Mouse (Mus musculus): ENCODE measurements around the gene Taf5. TPM values are rescaled to one million over a fixed set of nuclear protein-coding genes. Genes with fewer than 3 reads are reported as not detected.

The Taf5 gene
- 2.2 and 3.1 TPM in 2 replicates for polyA plus RNA-seq (2015; fragmentation: Nextera tagmentation; extraction: Ambion mirVana)

GRCm38 (mm10) chr19:47067096-47067882 is at the start of gene Taf5:
Gene Taf5, plus strand, starts transcription at chr19:47067746.
- peak; percentile 85 for ATAC-seq (ENCODE audit: insufficient read depth, low FRiP score)
- H3K9me3 ChIP-seq (replicated peaks; ENCODE audit: control insufficient read depth, low read length), result no peaks in the 10 kb centered on the region
- WGBS, result 10% methylated on average over 48 of the region's 49 CpGs

GRCm38 (mm10) chr19:47017831-47018230 is 49.7 kb upstream of the Taf5 start:
- Histone ChIP-seq H3K36me3 (ENCODE audit: control insufficient read depth, insufficient read depth, low read length) (no peaks in the 10 kb centered on the region), H3K4me3 (replicated peaks; ENCODE audit: low read length) (no peak overlapping the region), H3K4me1 (ENCODE audit: control insufficient read depth, insufficient read depth, low read length) (peaks cover 18% of the 10 kb centered on the region), H3K9ac (ENCODE audit: low read length) (no peak overlapping the region), H3K4me2 (ENCODE audit: low read depth, low read length) (no peak overlapping the region), H3K27ac (ENCODE audit: low read length) (no peak overlapping the region), H3K9me3 (replicated peaks; ENCODE audit: control insufficient read depth, low read length) (no peaks in the 10 kb centered on the region), H3K27me3 (ENCODE audit: control insufficient read depth, insufficient read depth, low read length) (peaks cover 44% of the 10 kb centered on the region)
- ATAC-seq (ENCODE audit: insufficient read depth, low FRiP score), result no peak
- WGBS, result 13% methylated on average over 3 of the region's 3 CpGs

More at GRCm38 (mm10) chr19:47067096-47067882, at the start of gene Taf5:
- Histone ChIP-seq H3K27me3 (ENCODE audit: control insufficient read depth, insufficient read depth, low read length) (no peaks in the 10 kb centered on the region), H3K4me1 (ENCODE audit: control insufficient read depth, insufficient read depth, low read length) (peaks cover 10% of the 10 kb centered on the region), H3K27ac (ENCODE audit: low read length) (peak within 1 kb of the TSS; percentile 87), H3K9ac (ENCODE audit: low read length) (peak within 1 kb of the TSS; percentile 95), H3K36me3 (ENCODE audit: control insufficient read depth, insufficient read depth, low read length) (peaks cover 2% of the 10 kb centered on the region; the same call in 1 of the 2 replicates), H3K4me2 (ENCODE audit: low read depth, low read length) (peak within 1 kb of the TSS; percentile 70), H3K4me3 (replicated peaks; ENCODE audit: low read length) (peak within 1 kb of the TSS; percentile 99)

GRCm38 (mm10) chr19:47018330-47018729 is 49.2 kb upstream of the Taf5 start:
- Histone ChIP-seq H3K27me3 (ENCODE audit: control insufficient read depth, insufficient read depth, low read length) (peaks cover 39% of the 10 kb centered on the region), H3K4me2 (ENCODE audit: low read depth, low read length) (no peak overlapping the region)
- 43% methylated on average over 2 of the region's 2 CpGs for WGBS

GRCm38 (mm10) chr19:47019326-47019725 is 48.2 kb upstream of the Taf5 start:
- no peak for ATAC-seq (ENCODE audit: insufficient read depth, low FRiP score)
- no peak overlapping the region for H3K27ac ChIP-seq (ENCODE audit: low read length)
- peaks cover 30% of the 10 kb centered on the region for H3K27me3 ChIP-seq (ENCODE audit: control insufficient read depth, insufficient read depth, low read length)
- no peaks in the 10 kb centered on the region for H3K9me3 ChIP-seq (replicated peaks; ENCODE audit: control insufficient read depth, low read length)
- no peaks in the 10 kb centered on the region for H3K36me3 ChIP-seq (ENCODE audit: control insufficient read depth, insufficient read depth, low read length)
- H3K4me2 ChIP-seq (ENCODE audit: low read depth, low read length), result no peak overlapping the region
- H3K9ac ChIP-seq (ENCODE audit: low read length), result no peak overlapping the region
- WGBS, result 19% methylated on average over 6 of the region's 6 CpGs
- no peak overlapping the region for H3K4me3 ChIP-seq (replicated peaks; ENCODE audit: low read length)
- peaks cover 13% of the 10 kb centered on the region for H3K4me1 ChIP-seq (ENCODE audit: control insufficient read depth, insufficient read depth, low read length)

More at GRCm38 (mm10) chr19:47018330-47018729, 49.2 kb upstream of the Taf5 start:
- H3K4me3 ChIP-seq (replicated peaks; ENCODE audit: low read length), result no peak overlapping the region
- no peak overlapping the region for H3K9ac ChIP-seq (ENCODE audit: low read length)
- H3K27ac ChIP-seq (ENCODE audit: low read length), result no peak overlapping the region
- no peaks in the 10 kb centered on the region for H3K36me3 ChIP-seq (ENCODE audit: control insufficient read depth, insufficient read depth, low read length)
- H3K4me1 ChIP-seq (ENCODE audit: control insufficient read depth, insufficient read depth, low read length), result peaks cover 18% of the 10 kb centered on the region
- ATAC-seq (ENCODE audit: insufficient read depth, low FRiP score), result no peak
- H3K9me3 ChIP-seq (replicated peaks; ENCODE audit: control insufficient read depth, low read length), result no peaks in the 10 kb centered on the region

GRCm38 (mm10) chr19:47022709-47023108 is 44.8 kb upstream of the Taf5 start:
- Histone ChIP-seq H3K9me3 (replicated peaks; ENCODE audit: control insufficient read depth, low read length) (no peaks in the 10 kb centered on the region), H3K9ac (ENCODE audit: low read length) (no peak overlapping the region), H3K4me1 (ENCODE audit: control insufficient read depth, insufficient read depth, low read length) (no peaks in the 10 kb centered on the region), H3K4me2 (ENCODE audit: low read depth, low read length) (no peak overlapping the region), H3K27ac (ENCODE audit: low read length) (no peak overlapping the region), H3K4me3 (replicated peaks; ENCODE audit: low read length) (no peak overlapping the region), H3K36me3 (ENCODE audit: control insufficient read depth, insufficient read depth, low read length) (no peaks in the 10 kb centered on the region), H3K27me3 (ENCODE audit: control insufficient read depth, insufficient read depth, low read length) (peaks cover 3% of the 10 kb centered on the region; the same call in 1 of the 2 replicates)
- WGBS, result 85% methylated on average over 4 of the region's 4 CpGs
- ATAC-seq (ENCODE audit: insufficient read depth, low FRiP score), result no peak

- no peak for ATAC-seq (ENCODE audit: insufficient read depth, low FRiP score)
- no peaks in the 10 kb centered on the region for H3K36me3 ChIP-seq (ENCODE audit: control insufficient read depth, insufficient read depth, low read length)
- no peaks in the 10 kb centered on the region for H3K4me1 ChIP-seq (ENCODE audit: control insufficient read depth, insufficient read depth, low read length)
- WGBS, result 76% methylated on average over 13 of the region's 13 CpGs
- no peak overlapping the region for H3K27ac ChIP-seq (ENCODE audit: low read length)
- no peak overlapping the region for H3K4me2 ChIP-seq (ENCODE audit: low read depth, low read length)
- no peaks in the 10 kb centered on the region for H3K27me3 ChIP-seq (ENCODE audit: control insufficient read depth, insufficient read depth, low read length)
- H3K9ac ChIP-seq (ENCODE audit: low read length), result no peak overlapping the region
- no peak overlapping the region for H3K4me3 ChIP-seq (replicated peaks; ENCODE audit: low read length)
- H3K9me3 ChIP-seq (replicated peaks; ENCODE audit: control insufficient read depth, low read length), result no peaks in the 10 kb centered on the region
Observed at GRCm38 (mm10) chr19:47023546-47023945, 44.0 kb upstream of the Taf5 start.

GRCm38 (mm10) chr19:47024954-47025353 is 42.6 kb upstream of the Taf5 start:
- 58% methylated on average over 10 of the region's 10 CpGs for WGBS
- no peaks in the 10 kb centered on the region for H3K27me3 ChIP-seq (ENCODE audit: control insufficient read depth, insufficient read depth, low read length)
- no peak overlapping the region for H3K9ac ChIP-seq (ENCODE audit: low read length)
- H3K4me3 ChIP-seq (replicated peaks; ENCODE audit: low read length), result no peak overlapping the region
- no peaks in the 10 kb centered on the region for H3K9me3 ChIP-seq (replicated peaks; ENCODE audit: control insufficient read depth, low read length)
- no peaks in the 10 kb centered on the region for H3K36me3 ChIP-seq (ENCODE audit: control insufficient read depth, insufficient read depth, low read length)
- H3K4me1 ChIP-seq (ENCODE audit: control insufficient read depth, insufficient read depth, low read length), result no peaks in the 10 kb centered on the region
- H3K4me2 ChIP-seq (ENCODE audit: low read depth, low read length), result no peak overlapping the region
- no peak for ATAC-seq (ENCODE audit: insufficient read depth, low FRiP score)
- H3K27ac ChIP-seq (ENCODE audit: low read length), result no peak overlapping the region

GRCm38 (mm10) chr19:47026513-47026912 is 41.0 kb upstream of the Taf5 start:
- H3K9ac ChIP-seq (ENCODE audit: low read length), result no peak overlapping the region
- H3K4me3 ChIP-seq (replicated peaks; ENCODE audit: low read length), result no peak overlapping the region
- 83% methylated on average over 4 of the region's 4 CpGs for WGBS

GRCm38 (mm10) chr19:47029796-47030195 is 37.8 kb upstream of the Taf5 start:
- H3K4me2 ChIP-seq (ENCODE audit: low read depth, low read length), result no peak overlapping the region
- H3K9ac ChIP-seq (ENCODE audit: low read length), result no peak overlapping the region
- H3K36me3 ChIP-seq (ENCODE audit: control insufficient read depth, insufficient read depth, low read length), result no peaks in the 10 kb centered on the region
- no peaks in the 10 kb centered on the region for H3K4me1 ChIP-seq (ENCODE audit: control insufficient read depth, insufficient read depth, low read length)
- H3K27ac ChIP-seq (ENCODE audit: low read length), result no peak overlapping the region
- H3K9me3 ChIP-seq (replicated peaks; ENCODE audit: control insufficient read depth, low read length), result no peaks in the 10 kb centered on the region
- no peak for ATAC-seq (ENCODE audit: insufficient read depth, low FRiP score)
- 84% methylated on average over 9 of the region's 9 CpGs for WGBS
- no peak overlapping the region for H3K4me3 ChIP-seq (replicated peaks; ENCODE audit: low read length)
- no peaks in the 10 kb centered on the region for H3K27me3 ChIP-seq (ENCODE audit: control insufficient read depth, insufficient read depth, low read length)

More at GRCm38 (mm10) chr19:47026513-47026912, 41.0 kb upstream of the Taf5 start:
- Histone ChIP-seq H3K36me3 (ENCODE audit: control insufficient read depth, insufficient read depth, low read length) (no peaks in the 10 kb centered on the region), H3K4me2 (ENCODE audit: low read depth, low read length) (no peak overlapping the region), H3K4me1 (ENCODE audit: control insufficient read depth, insufficient read depth, low read length) (no peaks in the 10 kb centered on the region), H3K9me3 (replicated peaks; ENCODE audit: control insufficient read depth, low read length) (no peaks in the 10 kb centered on the region), H3K27ac (ENCODE audit: low read length) (no peak overlapping the region), H3K27me3 (ENCODE audit: control insufficient read depth, insufficient read depth, low read length) (no peaks in the 10 kb centered on the region)
- no peak for ATAC-seq (ENCODE audit: insufficient read depth, low FRiP score)

Measured in stomach, embryonic 16.5 days (tissue).